In genomic region chr15:97107779-97108178, GRCm38 (mm10) we compare ENCODE assay signal across 24 mouse cellular contexts. TPM values are rescaled to one million over a fixed set of nuclear protein-coding genes. Genes with fewer than 3 reads are reported as not detected.
A peak's percentile ranks its signal among the peaks of the same experiment; 100 is the strongest.
DNase-seq lines count a peak whose midpoint lies in the region; ATAC-seq and TF ChIP-seq lines count a peak whose summit lies in the region.
"Had no signal": no experiment of that assay in that cellular context is flagged by ENCODE, and none has a peak within 500 bp of the region (broad histone marks: within the 10 kb centered on the region; RNA-seq: fewer than 3 reads in every experiment).

No protein-coding gene starts in this region.

- H3K36me3 ChIP-seq in heart, embryonic 11.5 days (ENCODE audit: control insufficient read depth, insufficient read depth, low read length) = no peaks in the 10 kb centered on the region
- H3K36me3 ChIP-seq in heart, embryonic 10.5 days = no peaks in the 10 kb centered on the region
- H3K36me3 ChIP-seq in lung, embryonic 14.5 days (ENCODE audit: insufficient read depth) = no peaks in the 10 kb centered on the region
- H3K36me3 ChIP-seq: embryonic facial prominence, embryonic 13.5 days; forebrain, embryonic 12.5 days; midbrain, embryonic 15.5 days had no signal

- no peak overlapping the region for H3K4me2 ChIP-seq in heart, embryonic 11.5 days
- no peak overlapping the region for H3K4me2 ChIP-seq in lung, embryonic 14.5 days
- H3K4me2 ChIP-seq: embryonic facial prominence, embryonic 13.5 days; forebrain, embryonic 12.5 days; midbrain, embryonic 15.5 days had no signal

- H3K27ac ChIP-seq in heart, embryonic 11.5 days (ENCODE audit: low read depth, low read length) = peak overlapping the region; percentile 35; the same call in 1 of the 2 replicates
- H3K27ac ChIP-seq in heart, embryonic 10.5 days = no peak overlapping the region
- no peak overlapping the region for H3K27ac ChIP-seq in lung, embryonic 14.5 days (ENCODE audit: low read depth)
- H3K27ac ChIP-seq: embryonic facial prominence, embryonic 13.5 days; forebrain, embryonic 12.5 days; gastrocnemius, adult 2 months; liver, embryonic 14.5 days; midbrain, embryonic 15.5 days; stomach, postnatal 0 days had no signal

- intact Hi-C loops in left cerebral cortex, postnatal 14 days (cut with DNase I) = no loop called here

- H3K4me3 ChIP-seq in heart, embryonic 11.5 days (ENCODE audit: low read depth, low read length) = no peak overlapping the region
- H3K4me3 ChIP-seq in heart, embryonic 10.5 days = no peak overlapping the region
- no peak overlapping the region for H3K4me3 ChIP-seq in lung, embryonic 14.5 days (ENCODE audit: low read depth, low read length)
- H3K4me3 ChIP-seq: embryonic facial prominence, embryonic 13.5 days; erythroblast, embryonic 14.5 days; forebrain, embryonic 12.5 days; gastrocnemius, adult 2 months; midbrain, embryonic 15.5 days had no signal

- 21% methylated on average over 10 of the region's 10 CpGs for WGBS in heart, embryonic 11.5 days (ENCODE audit: insufficient replicate concordance)
- 25% methylated on average over 10 of the region's 10 CpGs for WGBS in heart, embryonic 10.5 days
- 10% methylated on average over 10 of the region's 10 CpGs for WGBS in lung, embryonic 14.5 days

- no peak for TF ChIP-seq CTCF in lung, embryonic 14.5 days (IDR thresholded peaks at IDR 0.05; ENCODE audit: low read depth)

- no peaks in the 10 kb centered on the region for H3K9me3 ChIP-seq in heart, embryonic 11.5 days (replicated peaks; ENCODE audit: control insufficient read depth, low read length)
- H3K9me3 ChIP-seq in heart, embryonic 10.5 days = no peaks in the 10 kb centered on the region
- no peaks in the 10 kb centered on the region for H3K9me3 ChIP-seq in lung, embryonic 14.5 days (ENCODE audit: low read depth, low read length)
- H3K9me3 ChIP-seq: embryonic facial prominence, embryonic 13.5 days; forebrain, embryonic 12.5 days; midbrain, embryonic 15.5 days had no signal

- H3K4me1 ChIP-seq in heart, embryonic 11.5 days (ENCODE audit: control insufficient read depth, insufficient read depth, low read length) = peaks cover 31% of the 10 kb centered on the region
- H3K4me1 ChIP-seq in heart, embryonic 10.5 days = peaks cover 47% of the 10 kb centered on the region
- peaks cover 12% of the 10 kb centered on the region for H3K4me1 ChIP-seq in lung, embryonic 14.5 days (ENCODE audit: insufficient read depth)
- H3K4me1 ChIP-seq: forebrain, embryonic 12.5 days had no signal

- no peak for DNase-seq in heart, embryonic 10.5 days (ENCODE audit: low spot score)
- DNase-seq in lung, embryonic 14.5 days = peak; percentile 26
- DNase-seq in lung, postnatal 36 days = no peak
- peak; percentile 35 for DNase-seq in embryo, embryonic 11.5 days (ENCODE audit: low read depth, low spot score)
- peak; percentile 73 for DNase-seq in mesoderm, embryonic 11.5 days (ENCODE audit: low read depth, low spot score)
- no peak for DNase-seq in testis, postnatal 14 days (ENCODE audit: low spot score)
- DNase-seq in left cerebral cortex, postnatal 14 days (ENCODE audit: low spot score in 2 of 2) = no peak
- DNase-seq: adrenal gland, postnatal 14 days; cerebellum, adult 8-10 months; gastrocnemius, adult 2 months; kidney, postnatal 14 days; layer of hippocampus, postnatal 36 days had no signal

- no peak overlapping the region for H3K9ac ChIP-seq in heart, embryonic 11.5 days (ENCODE audit: low read depth, low read length)
- H3K9ac ChIP-seq in lung, embryonic 14.5 days = no peak overlapping the region
- H3K9ac ChIP-seq: embryonic facial prominence, embryonic 13.5 days; forebrain, embryonic 12.5 days; liver, embryonic 14.5 days; midbrain, embryonic 15.5 days had no signal

- no peaks in the 10 kb centered on the region for H3K27me3 ChIP-seq in heart, embryonic 11.5 days (ENCODE audit: control insufficient read depth, insufficient read depth, low read length)
- H3K27me3 ChIP-seq in heart, embryonic 10.5 days (ENCODE audit: insufficient read depth, poor library complexity, severe bottlenecking) = no peaks in the 10 kb centered on the region
- no peaks in the 10 kb centered on the region for H3K27me3 ChIP-seq in lung, embryonic 14.5 days (ENCODE audit: insufficient read depth, low read length)
- H3K27me3 ChIP-seq: embryonic facial prominence, embryonic 13.5 days; forebrain, embryonic 12.5 days; midbrain, embryonic 15.5 days had no signal

- no peak for ATAC-seq in heart, embryonic 11.5 days (replicated peaks; ENCODE audit: insufficient number of reproducible peaks, low FRiP score, low TSS enrichment)
- no peak for ATAC-seq in lung, embryonic 14.5 days (ENCODE audit: insufficient read depth)
- ATAC-seq: CD4-positive, CD25-positive, alpha-beta regulatory T cell, adult 4 months; hindbrain, embryonic 16.5 days; intestine, embryonic 16.5 days; midbrain, embryonic 15.5 days had no signal

RNA-seq across cellular contexts. Expression of gene Slc38a4, which starts 52.0 kb away (rescaled TPM):
- polyA plus RNA-seq in heart, embryonic 11.5 days (2014; fragmentation: Nextera tagmentation; extraction: Ambion mirVana) = 177 and 185 TPM in 2 replicates
- polyA plus RNA-seq in heart, embryonic 10.5 days (2016; fragmentation: Nextera tagmentation; extraction: Ambion mirVana) = 148 and 160 TPM in 2 replicates
- 92.3 and 93.8 TPM in 2 replicates for polyA plus RNA-seq in lung, embryonic 14.5 days (2014; fragmentation: Nextera tagmentation; extraction: Ambion mirVana)
- total RNA-seq in left cerebral cortex, postnatal 14 days (2021) = 1 to 10 TPM; 1.3 to 1.5 TPM
- total RNA-seq: hematopoietic stem cell, adult 5-6 weeks; neutrophil, adult 5-6 weeks had no signal
- polyA plus RNA-seq: CD4-positive, CD25-positive, alpha-beta regulatory T cell, adult 4 months had no signal

Comparison
In these comparisons a context has a peak if more than half of its experiments do, and no peak if none do; other contexts are left out.
1. DNase-seq: peak in lung, embryonic 14.5 days (single experiment), embryo, embryonic 11.5 days (single experiment) and mesoderm, embryonic 11.5 days (single experiment); none in heart, embryonic 10.5 days (single experiment), lung, postnatal 36 days (single experiment), testis, postnatal 14 days (single experiment) and left cerebral cortex, postnatal 14 days (0 of 2).